Mouse (Mus musculus) intestine, postnatal 0 days (tissue): Measurements from ENCODE around the gene Gm11034. TPM values are rescaled to one million over a fixed set of nuclear protein-coding genes. Genes with fewer than 3 reads are reported as not detected.

Source experiments
- ATAC-seq: fragments of 200-750 bp; cut with Nextera tagmentation; 2 replicates; pipeline ENCODE4 v1.8.0; 2017; ENCODE audit warnings: mild to moderate bottlenecking, moderate TSS enrichment, moderate library complexity
- H3K27ac ChIP-seq: fragments of 300-500 bp; sonication (generic); 2 replicates; pipeline ENCODE4 v1.5.1; 2014; ENCODE audit warnings: mild to moderate bottlenecking, low read depth, low read length, moderate library complexity
- H3K27me3 ChIP-seq: fragments of 300-500 bp; sonication (generic); replicated peaks from 2 replicates; pipeline ENCODE4 v1.6.1; 2014; ENCODE audit warnings: low read length, mixed read lengths; ENCODE audit not compliant: control insufficient read depth, insufficient read depth
- H3K36me3 ChIP-seq: fragments of 300-500 bp; sonication (generic); 2 replicates; pipeline ENCODE4 v1.6.1; 2014; ENCODE audit warnings: mild to moderate bottlenecking, moderate library complexity; ENCODE audit not compliant: control insufficient read depth, insufficient read depth
- H3K4me1 ChIP-seq: fragments of 300-500 bp; sonication (generic); replicated peaks from 2 replicates; pipeline ENCODE4 v1.6.1; 2014; ENCODE audit warnings: antibody characterized with exemption, low read length, mixed read lengths; ENCODE audit not compliant: control insufficient read depth, insufficient read depth
- H3K4me2 ChIP-seq: fragments of 300-500 bp; sonication (generic); replicated peaks from 2 replicates; pipeline ENCODE4 v1.6.1; 2014; ENCODE audit warnings: low read depth, mild to moderate bottlenecking, moderate library complexity
- H3K4me3 ChIP-seq: fragments of 300-500 bp; sonication (generic); 2 replicates; pipeline ENCODE4 v1.5.1; 2014; ENCODE audit warnings: low read depth, low read length
- H3K9ac ChIP-seq: fragments of 300-500 bp; sonication (generic); 2 replicates; pipeline ENCODE4 v1.6.1; 2014; ENCODE audit warnings: mild to moderate bottlenecking, low read depth, low read length
- H3K9me3 ChIP-seq: fragments of 300-500 bp; sonication (generic); 2 replicates; pipeline ENCODE4 v1.6.1; 2016; ENCODE audit warnings: mixed run types; ENCODE audit not compliant: control insufficient read depth
- CTCF ChIP-seq: sonication (generic); IDR thresholded peaks from 2 replicates; pipeline ENCODE4 v1.5.1; 2016; ENCODE audit warnings: low read depth, mild to moderate bottlenecking, control low read depth, antibody characterized with exemption, moderate library complexity
- WGBS: fragments of 180-500 bp; shearing (Covaris S2); extraction: QIAGEN DNeasy Blood & Tissue Kit; methylation state at CpG from one replicate; pipeline ENCODE4 v1.1.7; 2014; 5-methylcytosine and 5-hydroxymethylcytosine counted together
- polyA plus RNA-seq: library from polyadenylated mRNA; unstranded; fragments of >200 nt; fragmentation: Nextera tagmentation; extraction: Ambion mirVana; gene quantifications from 2 replicates; pipeline ENCODE4 v1.2.1, GENCODE M21; 2015

Gm11034 gene
- polyA plus RNA-seq, 1 experiment from 2014 or later, result not detected

DNA sequence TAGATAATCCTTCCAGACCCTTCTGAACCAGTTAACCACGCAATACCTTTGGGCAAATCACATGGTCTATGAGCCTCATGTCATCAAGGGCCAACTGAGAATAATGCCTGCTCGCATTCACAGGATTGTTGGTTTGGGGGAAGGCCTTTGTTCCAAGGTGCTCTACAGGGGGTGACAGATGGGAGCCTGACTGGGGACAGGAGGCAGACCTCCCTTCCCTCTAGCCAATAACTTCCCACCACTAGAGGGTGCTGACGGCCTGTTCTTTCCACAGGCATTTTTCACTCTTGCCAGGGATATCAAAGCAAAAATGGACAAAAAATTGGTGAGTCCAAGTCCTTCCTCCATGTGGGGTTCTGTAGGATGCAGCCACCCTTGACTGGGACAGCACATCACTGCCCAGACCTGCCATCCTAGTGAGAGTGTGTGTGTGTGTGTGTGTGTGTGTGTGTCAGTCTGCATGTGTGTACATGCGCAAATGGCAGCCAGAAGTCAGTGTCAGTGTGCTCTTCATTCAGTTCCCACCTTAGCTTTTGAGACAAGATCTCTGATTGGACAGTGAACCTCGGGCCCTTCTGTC, 36.0 kb downstream of the Gm11034 start:
- no peak overlapping the region for H3K4me2 ChIP-seq
- peaks cover 95% of the 10 kb centered on the region for H3K36me3 ChIP-seq
- TF ChIP-seq CTCF, result peak; percentile 92
- H3K4me1 ChIP-seq, result no peaks in the 10 kb centered on the region
- no peak overlapping the region for H3K27ac ChIP-seq
- WGBS, result 66% methylated on average over 5 of the region's 5 CpGs
- H3K27me3 ChIP-seq, result no peaks in the 10 kb centered on the region
- H3K9ac ChIP-seq, result no peak overlapping the region
- H3K9me3 ChIP-seq, result no peaks in the 10 kb centered on the region
- no peak overlapping the region for H3K4me3 ChIP-seq
- ATAC-seq, result peak; percentile 39; the same call in 1 of the 2 replicates

DNA sequence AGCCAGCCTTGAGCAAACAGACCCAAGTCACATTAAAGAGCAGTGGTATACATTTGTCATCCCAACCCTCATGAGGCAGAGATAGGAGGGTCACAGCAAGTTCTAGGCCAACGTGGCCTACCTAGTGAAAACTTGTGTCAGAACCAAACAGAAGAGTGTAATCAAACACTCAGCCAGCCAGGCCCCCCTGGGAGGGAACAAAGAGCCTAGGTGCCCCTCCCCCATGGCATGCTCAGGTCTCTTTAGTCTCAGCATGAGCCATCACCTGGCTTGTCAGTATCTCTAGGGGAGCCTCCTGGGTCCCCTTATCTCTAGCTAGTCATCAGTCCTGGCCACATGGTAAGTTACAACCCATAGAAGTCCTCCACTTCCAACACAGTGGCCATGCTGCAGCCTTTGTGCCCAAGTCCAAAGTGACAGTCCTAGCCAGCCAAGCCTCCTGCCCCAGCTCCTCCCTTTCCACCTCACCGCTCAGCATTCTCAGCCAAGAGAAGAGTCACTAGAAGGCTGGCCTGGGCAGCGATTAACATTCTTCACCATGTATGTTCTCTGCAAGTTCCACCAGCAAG, 43.7 kb downstream of the Gm11034 start:
- H3K4me1 ChIP-seq, result no peaks in the 10 kb centered on the region; the same call in 1 of the 2 replicates
- H3K9me3 ChIP-seq, result no peaks in the 10 kb centered on the region
- WGBS, result 47% methylated on average over 3 of the region's 3 CpGs
- no peaks in the 10 kb centered on the region for H3K27me3 ChIP-seq
- peak; percentile 95 for ATAC-seq
- H3K4me3 ChIP-seq, result no peak overlapping the region
- H3K36me3 ChIP-seq, result peaks cover 65% of the 10 kb centered on the region
- H3K27ac ChIP-seq, result peak overlapping the region; percentile 70
- H3K9ac ChIP-seq, result no peak overlapping the region
- TF ChIP-seq CTCF, result no peak
- no peak overlapping the region for H3K4me2 ChIP-seq

DNA sequence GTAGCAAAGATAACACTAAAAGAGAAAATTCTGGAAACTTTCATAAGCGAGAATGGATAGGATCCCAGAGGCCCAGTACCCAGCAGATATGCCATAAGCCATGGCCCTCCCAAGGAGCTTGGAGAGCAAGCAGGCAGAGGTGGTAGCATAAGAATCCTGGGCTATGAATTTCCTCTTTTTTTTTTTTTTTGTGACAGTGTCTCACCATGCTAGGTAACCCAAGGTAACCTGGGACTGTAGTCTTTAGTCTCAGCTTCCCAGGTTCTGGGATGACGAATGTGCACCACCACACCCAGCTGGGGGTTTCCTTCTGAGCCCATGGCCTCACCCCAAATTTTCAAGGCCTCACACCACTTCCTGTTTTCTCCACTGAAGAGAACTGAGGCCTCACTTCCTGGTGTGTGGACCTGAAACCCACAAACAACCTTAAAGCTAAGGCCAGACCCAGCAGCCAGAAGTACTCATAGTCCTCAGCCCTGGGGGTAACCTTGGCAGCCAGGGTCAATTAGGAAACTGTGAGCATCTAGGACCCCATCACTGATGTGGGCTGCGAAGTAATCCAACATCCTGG, 44.3 kb downstream of the Gm11034 start:
- Histone ChIP-seq H3K9ac (no peak overlapping the region), H3K27me3 (no peaks in the 10 kb centered on the region), H3K4me3 (no peak overlapping the region), H3K36me3 (peaks cover 59% of the 10 kb centered on the region), H3K4me1 (no peaks in the 10 kb centered on the region; the same call in 1 of the 2 replicates), H3K9me3 (no peaks in the 10 kb centered on the region), H3K4me2 (no peak overlapping the region), H3K27ac (peak overlapping the region; percentile 70)
- no peak for ATAC-seq
- TF ChIP-seq CTCF, result no peak
- WGBS, result 75% methylated on average over 3 of the region's 3 CpGs

Other genes with a start within 250 kb of the Gm11034 start
- 2.7 and 4.2 TPM in 2 replicates for gene Cyp4f18, start 204.0 kb downstream of the Gm11034 start, polyA plus RNA-seq
- gene Olfr372, start 172.4 kb downstream of the Gm11034 start, polyA plus RNA-seq, result not detected in 2 replicates
- 0.08 and 0.14 TPM in 2 replicates for gene Olfr373, start 130.5 kb downstream of the Gm11034 start, polyA plus RNA-seq
- gene Olfr374, start 106.6 kb downstream of the Gm11034 start, polyA plus RNA-seq, result not detected in 2 replicates
- gene Tpm4, start 78.7 kb downstream of the Gm11034 start, polyA plus RNA-seq, result 277 and 300 TPM in 2 replicates
- gene Rab8a, start 52.4 kb downstream of the Gm11034 start, polyA plus RNA-seq, result 165 and 177 TPM in 2 replicates
- 3.6 and 4.0 TPM in 2 replicates for gene Hsh2d, start 24.0 kb downstream of the Gm11034 start, polyA plus RNA-seq
- 0.16 and 0.27 TPM in 2 replicates for gene Cib3, start 799 bp downstream of the Gm11034 start, polyA plus RNA-seq
- gene Fam32a, start 6.1 kb upstream of the Gm11034 start, polyA plus RNA-seq, result 54.1 and 54.3 TPM in 2 replicates
- 54.0 and 56.9 TPM in 2 replicates for gene Ap1m1, start 26.4 kb upstream of the Gm11034 start, polyA plus RNA-seq
- gene Gm10282, start 91.6 kb upstream of the Gm11034 start, polyA plus RNA-seq, result 6.8 and 7.8 TPM in 2 replicates
- 8.9 and 11.1 TPM in 2 replicates for gene Klf2, start 105.4 kb upstream of the Gm11034 start, polyA plus RNA-seq
- gene Eps15l1, start 207.8 kb upstream of the Gm11034 start, polyA plus RNA-seq, result 16.3 and 17.3 TPM in 2 replicates
- 0.46 and 0.55 TPM in 2 replicates for gene Calr3, start 230.2 kb upstream of the Gm11034 start, polyA plus RNA-seq
- gene 1700030K09Rik, start 230.2 kb upstream of the Gm11034 start, polyA plus RNA-seq, result 3.6 and 3.8 TPM in 2 replicates